Mouse (Mus musculus) kidney, embryonic 15.5 days (tissue): ENCODE data around the gene Ano1. TPM values are rescaled to one million over a fixed set of nuclear protein-coding genes. Genes with fewer than 3 reads are reported as not detected.

Experiments
- ATAC-seq: fragments of 200-750 bp; cut with Nextera tagmentation; replicated peaks from 2 replicates; pipeline ENCODE4 v1.8.0; 2017; ENCODE audit warnings: moderate TSS enrichment; ENCODE audit not compliant: low FRiP score
- H3K27ac ChIP-seq: fragments of 300-500 bp; sonication (generic); 2 replicates; pipeline ENCODE4 v1.5.1; 2015; ENCODE audit warnings: mild to moderate bottlenecking, inconsistent platforms
- H3K27me3 ChIP-seq: fragments of 300-500 bp; sonication (generic); 2 replicates; pipeline ENCODE4 v1.6.1; 2015; ENCODE audit warnings: inconsistent platforms
- H3K36me3 ChIP-seq: fragments of 300-500 bp; sonication (generic); 2 replicates; pipeline ENCODE4 v1.6.1; 2015; ENCODE audit warnings: inconsistent platforms
- H3K4me1 ChIP-seq: fragments of 300-500 bp; sonication (generic); 2 replicates; pipeline ENCODE4 v1.6.1; 2015; ENCODE audit warnings: inconsistent platforms
- H3K4me2 ChIP-seq: fragments of 300-500 bp; sonication (generic); 2 replicates; pipeline ENCODE4 v1.6.1; 2015; ENCODE audit warnings: moderate library complexity, mild to moderate bottlenecking, inconsistent platforms
- H3K4me3 ChIP-seq: fragments of 300-500 bp; sonication (generic); replicated peaks from 2 replicates; pipeline ENCODE4 v1.5.1; 2015; ENCODE audit warnings: mild to moderate bottlenecking, inconsistent platforms
- H3K9ac ChIP-seq: fragments of 300-500 bp; sonication (generic); 2 replicates; pipeline ENCODE4 v1.6.1; 2015; ENCODE audit warnings: mild to moderate bottlenecking, inconsistent platforms
- H3K9me3 ChIP-seq: fragments of 300-500 bp; sonication (generic); replicated peaks from 2 replicates; pipeline ENCODE4 v1.6.1; 2016; ENCODE audit warnings: inconsistent platforms
- WGBS: fragments of 180-500 bp; shearing (Covaris S2); methylation state at CpG from one replicate; pipeline ENCODE4 v1.1.7; 2015; ENCODE audit warnings: mixed read lengths; 5-methylcytosine and 5-hydroxymethylcytosine counted together
- polyA plus RNA-seq: library from polyadenylated mRNA; unstranded; fragments of >200 nt; fragmentation: Nextera tagmentation; extraction: Ambion mirVana; gene quantifications from 2 replicates; pipeline ENCODE4 v1.2.1, GENCODE M21; 2015

The Ano1 gene
- polyA plus RNA-seq, 1 experiment from 2014 or later, result 47.8 TPM

- no peak overlapping the region for H3K27ac ChIP-seq
- WGBS, result 73% methylated on average over 1 of the region's 1 CpGs
- no peak overlapping the region for H3K9ac ChIP-seq
- H3K9me3 ChIP-seq, result no peaks in the 10 kb centered on the region
- no peak overlapping the region for H3K4me3 ChIP-seq
- no peak overlapping the region for H3K4me2 ChIP-seq
- ATAC-seq, result no peak
- H3K4me1 ChIP-seq, result peaks cover 11% of the 10 kb centered on the region; the same call in 1 of the 2 replicates
- peaks cover 9% of the 10 kb centered on the region; the same call in 1 of the 2 replicates for H3K27me3 ChIP-seq
- no peaks in the 10 kb centered on the region for H3K36me3 ChIP-seq
Observed at GRCm38 (mm10) chr7:144782402-144782801, 30.6 kb upstream of the Ano1 start.

DNA sequence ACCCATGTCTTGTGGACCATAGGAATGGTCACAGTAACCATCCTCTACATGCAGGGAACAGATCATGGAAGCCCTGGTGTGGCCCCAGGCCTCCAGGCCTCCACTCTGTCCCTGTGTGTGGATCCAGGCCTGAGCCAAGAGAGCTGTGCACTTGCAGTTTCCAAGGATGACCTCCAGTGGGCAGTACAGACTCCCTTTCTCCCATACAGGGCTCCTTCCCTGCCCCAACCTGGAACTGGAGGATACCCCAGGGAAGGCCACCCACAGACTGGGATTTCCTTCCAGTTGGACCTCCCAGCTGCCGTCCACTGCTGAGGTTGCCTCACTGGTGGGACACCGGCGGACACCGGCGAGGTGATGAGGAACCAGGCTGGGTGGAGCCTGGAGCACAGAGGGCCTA, 29.6 kb upstream of the Ano1 start:
- H3K4me1 ChIP-seq, result peaks cover 7% of the 10 kb centered on the region; the same call in 1 of the 2 replicates
- no peak overlapping the region for H3K4me3 ChIP-seq
- no peaks in the 10 kb centered on the region for H3K36me3 ChIP-seq
- H3K27me3 ChIP-seq, result peaks cover 12% of the 10 kb centered on the region
- no peak for ATAC-seq
- no peak overlapping the region for H3K27ac ChIP-seq
- no peak overlapping the region for H3K9ac ChIP-seq
- WGBS, result 53% methylated on average over 5 of the region's 5 CpGs
- H3K4me2 ChIP-seq, result no peak overlapping the region
- H3K9me3 ChIP-seq, result no peaks in the 10 kb centered on the region

GRCm38 (mm10) chr7:144780190-144780589, 28.4 kb upstream of the Ano1 start:
- no peak for ATAC-seq
- peaks cover 13% of the 10 kb centered on the region for H3K27me3 ChIP-seq
- 58% methylated on average over 8 of the region's 8 CpGs for WGBS
- no peak overlapping the region for H3K27ac ChIP-seq
- H3K9me3 ChIP-seq, result no peaks in the 10 kb centered on the region
- no peak overlapping the region for H3K4me3 ChIP-seq
- H3K9ac ChIP-seq, result no peak overlapping the region
- peaks cover 17% of the 10 kb centered on the region for H3K4me1 ChIP-seq
- H3K4me2 ChIP-seq, result no peak overlapping the region
- H3K36me3 ChIP-seq, result no peaks in the 10 kb centered on the region

- H3K4me3 ChIP-seq, result no peak overlapping the region
- H3K9ac ChIP-seq, result no peak overlapping the region
- H3K4me2 ChIP-seq, result no peak overlapping the region
- ATAC-seq, result no peak
- no peak overlapping the region for H3K27ac ChIP-seq
- H3K4me1 ChIP-seq, result peaks cover 19% of the 10 kb centered on the region
- no peaks in the 10 kb centered on the region for H3K9me3 ChIP-seq
- H3K27me3 ChIP-seq, result peaks cover 13% of the 10 kb centered on the region
- 80% methylated on average over 2 of the region's 2 CpGs for WGBS
- no peaks in the 10 kb centered on the region for H3K36me3 ChIP-seq
Observed at GRCm38 (mm10) chr7:144779691-144780090, 27.9 kb upstream of the Ano1 start.

- peaks cover 16% of the 10 kb centered on the region for H3K4me1 ChIP-seq
- no peak overlapping the region for H3K9ac ChIP-seq
- no peaks in the 10 kb centered on the region for H3K9me3 ChIP-seq
- H3K27ac ChIP-seq, result no peak overlapping the region
- H3K4me2 ChIP-seq, result no peak overlapping the region
- no peak for ATAC-seq
- no peak overlapping the region for H3K4me3 ChIP-seq
- no peaks in the 10 kb centered on the region for H3K36me3 ChIP-seq
- H3K27me3 ChIP-seq, result peaks cover 13% of the 10 kb centered on the region
- WGBS, result 22% methylated on average over 4 of the region's 4 CpGs
Observed at GRCm38 (mm10) chr7:144777805-144778204, 26.0 kb upstream of the Ano1 start.

DNA sequence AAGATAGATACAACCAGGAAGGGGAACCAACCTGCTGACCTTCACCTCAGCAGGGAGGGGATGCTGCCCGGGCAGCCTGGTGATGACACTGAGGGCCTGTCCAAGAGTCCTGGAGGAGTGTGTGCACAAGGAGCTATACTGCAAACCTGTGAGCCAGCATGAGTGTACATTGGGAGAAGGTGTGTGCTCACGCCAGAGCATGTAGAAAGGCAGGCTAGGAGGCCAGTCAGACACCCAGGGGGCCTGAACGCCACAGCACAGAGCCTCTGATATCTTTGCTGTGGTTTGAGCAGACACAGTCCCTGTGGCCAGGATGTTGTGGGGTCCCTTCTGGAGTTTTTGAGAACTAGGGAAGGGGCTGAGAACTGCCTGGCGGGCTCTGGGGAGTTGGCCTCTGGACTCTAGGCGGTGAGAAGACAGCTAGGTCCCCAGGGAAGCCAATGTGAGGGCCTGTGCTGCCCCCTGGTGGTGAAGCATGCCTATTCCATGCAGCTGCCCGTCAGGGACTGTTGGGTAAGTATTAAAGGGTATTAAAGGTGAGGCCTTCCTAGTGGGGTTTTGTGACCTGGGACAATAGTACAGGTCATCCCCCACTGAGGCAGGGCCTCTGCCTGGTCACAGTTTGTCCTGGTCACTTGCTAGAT, 24.2 kb upstream of the Ano1 start:
- Histone ChIP-seq H3K36me3 (no peaks in the 10 kb centered on the region), H3K9me3 (no peaks in the 10 kb centered on the region), H3K9ac (no peak overlapping the region), H3K4me1 (peaks cover 25% of the 10 kb centered on the region), H3K27ac (peak overlapping the region; percentile 47), H3K4me2 (no peak overlapping the region), H3K27me3 (peaks cover 9% of the 10 kb centered on the region; the same call in 1 of the 2 replicates), H3K4me3 (no peak overlapping the region)
- 37% methylated on average over 6 of the region's 6 CpGs for WGBS
- peak; percentile 63 for ATAC-seq

DNA sequence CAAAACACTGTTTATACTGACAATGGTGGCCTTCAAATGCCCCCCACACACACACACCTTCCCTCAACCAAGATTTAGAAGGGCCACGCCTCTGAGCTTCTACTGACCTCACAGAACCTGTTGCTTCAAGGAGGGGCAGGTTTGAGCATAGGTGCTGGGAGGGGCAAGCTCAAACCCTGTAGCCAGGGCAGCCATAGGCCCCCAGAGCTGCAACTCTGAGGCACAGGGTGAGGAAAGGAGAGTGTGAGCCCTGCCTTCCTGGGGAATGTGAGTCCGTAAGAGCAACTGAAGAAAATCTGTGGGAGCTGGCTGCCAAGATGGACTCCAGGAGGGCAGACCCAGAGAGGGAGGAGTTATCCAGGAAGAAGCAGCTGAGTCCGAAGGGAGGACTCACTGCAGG, 23.4 kb upstream of the Ano1 start:
- no peaks in the 10 kb centered on the region for H3K9me3 ChIP-seq
- 69% methylated on average over 3 of the region's 3 CpGs for WGBS
- H3K4me2 ChIP-seq, result no peak overlapping the region
- peaks cover 30% of the 10 kb centered on the region for H3K4me1 ChIP-seq
- H3K9ac ChIP-seq, result no peak overlapping the region
- no peak overlapping the region for H3K4me3 ChIP-seq
- ATAC-seq, result no peak
- H3K36me3 ChIP-seq, result no peaks in the 10 kb centered on the region
- H3K27ac ChIP-seq, result no peak overlapping the region
- H3K27me3 ChIP-seq, result peaks cover 9% of the 10 kb centered on the region; the same call in 1 of the 2 replicates

DNA sequence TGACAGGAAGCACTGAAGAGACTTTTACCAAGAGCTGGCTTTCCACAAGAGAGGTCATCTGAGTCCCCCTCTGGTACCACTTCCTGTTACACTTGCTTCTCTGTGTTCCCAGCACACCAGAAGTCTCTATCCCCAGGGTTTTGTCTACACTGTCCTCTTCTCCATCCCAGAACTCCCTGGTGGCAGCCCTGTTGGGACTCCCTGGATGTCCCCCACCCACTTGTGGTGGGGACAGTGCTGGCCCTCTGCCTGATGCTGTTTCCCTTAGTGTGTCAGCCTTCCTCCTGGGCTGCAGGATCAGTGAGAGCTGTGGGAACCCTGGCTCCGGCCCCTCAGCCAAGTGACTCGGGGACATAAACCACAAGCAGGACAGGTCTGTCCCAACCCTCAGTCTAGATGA, 22.5 kb upstream of the Ano1 start:
- H3K27ac ChIP-seq, result no peak overlapping the region
- peaks cover 38% of the 10 kb centered on the region for H3K4me1 ChIP-seq
- H3K4me3 ChIP-seq, result no peak overlapping the region
- no peak overlapping the region for H3K9ac ChIP-seq
- no peak for ATAC-seq
- WGBS, result 70% methylated on average over 2 of the region's 2 CpGs
- H3K27me3 ChIP-seq, result peaks cover 9% of the 10 kb centered on the region; the same call in 1 of the 2 replicates
- no peaks in the 10 kb centered on the region for H3K36me3 ChIP-seq
- H3K9me3 ChIP-seq, result no peaks in the 10 kb centered on the region
- H3K4me2 ChIP-seq, result no peak overlapping the region

DNA sequence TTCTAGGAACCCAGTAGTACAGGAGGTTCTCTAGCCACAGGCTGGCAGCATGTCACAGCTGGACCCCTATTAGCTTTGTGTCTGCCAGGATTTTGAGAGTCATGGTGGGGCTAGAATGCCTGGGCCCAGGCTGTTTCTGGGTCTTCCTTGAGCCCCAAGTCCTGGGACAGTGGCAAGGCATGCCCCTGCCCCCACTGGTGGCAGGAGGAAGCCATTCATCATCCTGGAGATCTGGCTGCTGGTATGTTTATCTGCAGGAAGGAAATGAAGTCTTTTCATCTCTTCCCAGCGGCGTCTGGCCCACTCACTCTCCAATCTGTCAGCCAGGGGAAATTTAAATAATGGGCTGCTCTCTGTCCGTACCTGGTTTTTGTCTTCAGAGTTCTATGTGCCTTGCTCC, 18.3 kb upstream of the Ano1 start:
- H3K27ac ChIP-seq, result no peak overlapping the region
- no peaks in the 10 kb centered on the region for H3K36me3 ChIP-seq
- H3K27me3 ChIP-seq, result peaks cover 8% of the 10 kb centered on the region; the same call in 1 of the 2 replicates
- H3K9ac ChIP-seq, result 0 out of 2 replicates have a peak overlapping the region, but pooled peaks have one; percentile 2
- peaks cover 22% of the 10 kb centered on the region for H3K4me1 ChIP-seq
- 6% methylated on average over 3 of the region's 3 CpGs for WGBS
- no peak overlapping the region for H3K4me2 ChIP-seq
- no peak overlapping the region for H3K4me3 ChIP-seq
- no peaks in the 10 kb centered on the region for H3K9me3 ChIP-seq
- no peak for ATAC-seq

DNA sequence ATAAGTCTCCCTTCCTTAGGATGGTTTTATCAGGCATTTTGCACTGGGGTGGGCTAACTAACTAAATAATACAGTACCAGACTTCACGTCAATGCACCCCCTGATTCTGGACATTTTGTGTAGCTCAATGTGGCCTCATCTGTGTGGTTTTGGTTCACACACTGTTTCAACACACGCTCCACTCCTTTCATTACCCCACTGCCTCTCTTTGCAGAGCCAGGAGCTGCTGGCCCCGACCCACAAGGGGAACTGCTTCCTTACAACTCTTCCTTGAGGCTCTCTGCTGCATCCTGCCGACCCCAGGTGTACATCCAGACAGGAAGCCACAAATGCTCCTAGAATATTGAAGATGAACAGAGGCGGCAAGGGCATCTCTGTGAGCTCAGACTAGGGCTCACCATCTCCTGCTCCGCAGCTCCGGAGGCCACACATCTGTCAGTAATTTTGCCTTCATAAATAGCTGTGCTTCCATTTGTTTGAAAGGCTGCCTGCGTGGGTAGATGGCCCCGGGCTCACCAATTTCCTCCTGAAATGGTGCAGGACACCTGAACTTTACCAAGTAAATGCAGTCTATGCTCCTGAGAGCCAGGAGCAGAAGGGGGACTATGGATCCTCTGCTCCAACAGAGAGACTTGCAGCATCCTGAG, 17.8 kb upstream of the Ano1 start:
- H3K4me3 ChIP-seq, result no peak overlapping the region
- 0 out of 2 replicates have a peak overlapping the region, but pooled peaks have one; percentile 2 for H3K9ac ChIP-seq
- peaks cover 24% of the 10 kb centered on the region for H3K4me1 ChIP-seq
- no peaks in the 10 kb centered on the region for H3K9me3 ChIP-seq
- WGBS, result 63% methylated on average over 9 of the region's 9 CpGs
- H3K36me3 ChIP-seq, result no peaks in the 10 kb centered on the region
- H3K27ac ChIP-seq, result no peak overlapping the region
- ATAC-seq, result no peak
- H3K4me2 ChIP-seq, result no peak overlapping the region
- H3K27me3 ChIP-seq, result peaks cover 8% of the 10 kb centered on the region; the same call in 1 of the 2 replicates

DNA sequence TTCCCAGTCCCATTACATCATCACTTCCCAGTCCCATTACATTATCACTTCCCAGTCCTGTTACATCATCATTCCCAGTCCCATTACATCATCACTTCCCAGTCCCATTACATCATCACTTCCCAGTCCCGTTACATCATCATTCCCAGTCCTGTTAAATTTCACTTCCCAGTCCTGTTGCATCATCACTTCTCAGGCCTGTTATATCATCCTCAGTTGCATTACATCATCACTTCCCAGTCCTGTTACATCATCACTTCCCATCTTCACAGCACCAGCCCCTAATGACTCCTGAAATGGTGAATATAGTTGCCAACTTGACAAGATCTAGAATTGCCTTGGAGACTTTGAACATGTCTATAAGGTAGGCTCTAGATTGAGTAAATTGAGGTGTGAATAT, 17.1 kb upstream of the Ano1 start:
- no peaks in the 10 kb centered on the region for H3K36me3 ChIP-seq
- no peak overlapping the region for H3K27ac ChIP-seq
- H3K4me3 ChIP-seq, result no peak overlapping the region
- H3K4me1 ChIP-seq, result peaks cover 26% of the 10 kb centered on the region
- no peak overlapping the region for H3K9ac ChIP-seq
- 92% methylated on average over 1 of the region's 1 CpGs for WGBS
- H3K9me3 ChIP-seq, result no peaks in the 10 kb centered on the region
- no peak for ATAC-seq
- H3K4me2 ChIP-seq, result no peak overlapping the region
- peaks cover 8% of the 10 kb centered on the region; the same call in 1 of the 2 replicates for H3K27me3 ChIP-seq

DNA sequence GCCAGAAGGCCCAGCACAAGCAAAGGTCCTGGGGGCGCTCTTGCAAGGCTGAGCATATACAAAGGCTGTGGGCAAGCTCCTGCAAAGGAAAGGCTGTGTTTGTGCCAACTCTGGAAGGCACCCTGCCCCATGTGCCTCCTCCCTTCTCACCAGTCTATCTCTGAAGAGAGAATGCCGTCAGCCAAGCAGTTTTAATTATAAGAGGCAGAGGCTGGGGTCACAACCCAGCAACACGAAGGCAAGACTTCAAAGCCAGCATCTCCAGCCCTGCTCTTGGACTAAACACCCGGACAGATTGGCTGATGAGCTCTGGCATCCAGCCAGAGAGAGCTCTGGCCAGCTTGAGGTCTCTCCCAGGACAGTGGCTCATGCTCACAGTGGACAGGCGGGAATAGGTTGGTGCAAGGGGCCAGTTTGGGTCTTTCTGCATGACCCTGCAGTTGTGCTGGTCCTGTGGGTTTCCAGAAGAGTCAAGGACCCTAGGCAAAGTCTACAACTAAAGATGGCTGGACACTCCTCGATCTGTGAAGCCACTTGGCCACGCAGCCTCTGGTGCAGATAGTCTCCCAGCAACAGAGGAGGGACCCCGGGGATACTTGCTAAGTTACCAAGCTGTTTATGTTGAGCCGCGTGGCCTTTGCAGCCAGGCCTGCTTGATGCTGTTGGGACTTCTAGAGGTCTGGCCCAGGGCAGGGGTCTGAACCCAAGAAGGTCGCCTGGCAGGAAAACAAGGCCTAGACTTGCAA, 12.9 kb upstream of the Ano1 start:
- no peak overlapping the region; the same call in 1 of the 2 replicates for H3K27ac ChIP-seq
- H3K9me3 ChIP-seq, result no peaks in the 10 kb centered on the region
- H3K4me1 ChIP-seq, result peaks cover 31% of the 10 kb centered on the region
- 70% methylated on average over 11 of the region's 11 CpGs for WGBS
- no peaks in the 10 kb centered on the region for H3K36me3 ChIP-seq
- H3K4me3 ChIP-seq, result no peak overlapping the region
- H3K27me3 ChIP-seq, result 0 out of 2 replicates have a peak, but pooled peaks cover 7% of the 10 kb centered on the region
- H3K9ac ChIP-seq, result no peak overlapping the region
- H3K4me2 ChIP-seq, result no peak overlapping the region
- ATAC-seq, result peak; percentile 34; the same call in 1 of the 2 replicates
